Mouse (Mus musculus) stomach, postnatal 0 days (tissue): Measurements from ENCODE around the gene Rac3. TPM values are rescaled to one million over a fixed set of nuclear protein-coding genes. Genes with fewer than 3 reads are reported as not detected.
A peak's percentile ranks its signal among the peaks of the same experiment; 100 is the strongest.

Experiments used
- ATAC-seq: fragments of 200-750 bp; cut with Nextera tagmentation; 2 replicates; pipeline ENCODE4 v1.8.0; 2017; ENCODE audit not compliant: low FRiP score, low TSS enrichment
- DNase-seq: peaks from one replicate; pipeline ENCODE4 v3.0.0-alpha.2; 2016; ENCODE audit warnings: low spot score
- H3K27ac ChIP-seq: fragments of 300-500 bp; sonication (generic); replicated peaks from 2 replicates; pipeline ENCODE4 v1.5.1; 2014; ENCODE audit warnings: mild to moderate bottlenecking, control low read depth
- H3K27me3 ChIP-seq: fragments of 300-500 bp; sonication (generic); 2 replicates; pipeline ENCODE4 v1.6.1; 2014; ENCODE audit warnings: low read length; ENCODE audit not compliant: control insufficient read depth, insufficient read depth
- H3K36me3 ChIP-seq: fragments of 300-500 bp; sonication (generic); 2 replicates; pipeline ENCODE4 v1.6.1; 2014; ENCODE audit warnings: low read length, mixed read lengths; ENCODE audit not compliant: control insufficient read depth, insufficient read depth
- H3K4me1 ChIP-seq: fragments of 300-500 bp; sonication (generic); replicated peaks from 2 replicates; pipeline ENCODE4 v1.6.1; 2014; ENCODE audit warnings: antibody characterized with exemption; ENCODE audit not compliant: control insufficient read depth, insufficient read depth
- H3K4me2 ChIP-seq: fragments of 300-500 bp; sonication (generic); replicated peaks from 2 replicates; pipeline ENCODE4 v1.6.1; 2014; ENCODE audit warnings: low read depth, mild to moderate bottlenecking, control low read depth, moderate library complexity
- H3K4me3 ChIP-seq: fragments of 300-500 bp; sonication (generic); 2 replicates; pipeline ENCODE4 v1.5.1; 2014; ENCODE audit warnings: low read depth, low read length, control low read depth
- H3K9ac ChIP-seq: fragments of 300-500 bp; sonication (generic); 2 replicates; pipeline ENCODE4 v1.6.1; 2014; ENCODE audit warnings: mild to moderate bottlenecking, low read length, control low read depth, mixed read lengths
- H3K9me3 ChIP-seq: fragments of 300-500 bp; sonication (generic); 2 replicates; pipeline ENCODE4 v1.6.1; 2016; ENCODE audit warnings: low read length; ENCODE audit not compliant: control insufficient read depth
- CTCF ChIP-seq: IDR thresholded peaks from 2 replicates; pipeline ENCODE4 v1.5.1; 2016; ENCODE audit warnings: antibody characterized with exemption, low read depth, mild to moderate bottlenecking, moderate library complexity
- EP300 ChIP-seq: optimal IDR thresholded peaks from 2 replicates; pipeline ENCODE3; 2016; ENCODE audit warnings: antibody characterized with exemption
- WGBS: fragments of 180-500 bp; shearing (Covaris S2); extraction: QIAGEN DNeasy Blood & Tissue Kit; methylation state at CpG from one replicate; pipeline ENCODE4 v1.1.7; 2014; 5-methylcytosine and 5-hydroxymethylcytosine counted together
- polyA plus RNA-seq: library from polyadenylated mRNA; unstranded; fragments of >200 nt; fragmentation: Nextera tagmentation; extraction: Ambion mirVana; gene quantifications from 2 replicates; pipeline ENCODE4 v1.2.1, GENCODE M21; 2015

Rac3 gene
- polyA plus RNA-seq, 1 experiment from 2014 or later: 21.9 TPM

DNA sequence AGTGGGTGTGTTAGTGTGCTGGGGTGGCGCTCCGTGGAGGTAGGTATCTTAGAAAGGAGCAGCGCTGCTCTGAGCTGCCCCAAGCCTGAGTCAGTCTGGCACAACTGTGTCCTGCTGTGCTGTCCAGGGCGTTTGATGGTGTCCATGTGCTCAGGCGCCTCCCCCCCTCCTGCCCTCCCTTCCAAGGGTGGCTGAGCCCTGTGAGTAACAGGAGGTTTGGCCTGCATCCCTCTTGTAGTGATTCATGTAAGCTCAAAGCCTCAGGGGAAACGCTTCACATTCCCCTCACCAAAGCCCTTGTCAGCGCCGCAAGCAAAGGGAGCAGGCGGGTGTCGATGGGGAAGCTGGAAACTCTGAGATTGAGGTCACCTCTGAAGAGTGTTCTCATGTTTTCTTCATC, 23.5 kb upstream of the Rac3 start:
- TF ChIP-seq EP300: no peak
- no peak for TF ChIP-seq CTCF
- ATAC-seq (peak; percentile 67; the same call in 1 of the 2 replicates), DNase-seq (peak; percentile 52)
- Histone ChIP-seq H3K27me3 (no peaks in the 10 kb centered on the region), H3K27ac (peak overlapping the region; percentile 35), H3K36me3 (peaks cover 15% of the 10 kb centered on the region; the same call in 1 of the 2 replicates), H3K9me3 (no peaks in the 10 kb centered on the region), H3K4me3 (no peak overlapping the region), H3K4me1 (no peaks in the 10 kb centered on the region), H3K4me2 (no peak overlapping the region), H3K9ac (no peak overlapping the region)
- 29% methylated on average over 10 of the region's 10 CpGs for WGBS

DNA sequence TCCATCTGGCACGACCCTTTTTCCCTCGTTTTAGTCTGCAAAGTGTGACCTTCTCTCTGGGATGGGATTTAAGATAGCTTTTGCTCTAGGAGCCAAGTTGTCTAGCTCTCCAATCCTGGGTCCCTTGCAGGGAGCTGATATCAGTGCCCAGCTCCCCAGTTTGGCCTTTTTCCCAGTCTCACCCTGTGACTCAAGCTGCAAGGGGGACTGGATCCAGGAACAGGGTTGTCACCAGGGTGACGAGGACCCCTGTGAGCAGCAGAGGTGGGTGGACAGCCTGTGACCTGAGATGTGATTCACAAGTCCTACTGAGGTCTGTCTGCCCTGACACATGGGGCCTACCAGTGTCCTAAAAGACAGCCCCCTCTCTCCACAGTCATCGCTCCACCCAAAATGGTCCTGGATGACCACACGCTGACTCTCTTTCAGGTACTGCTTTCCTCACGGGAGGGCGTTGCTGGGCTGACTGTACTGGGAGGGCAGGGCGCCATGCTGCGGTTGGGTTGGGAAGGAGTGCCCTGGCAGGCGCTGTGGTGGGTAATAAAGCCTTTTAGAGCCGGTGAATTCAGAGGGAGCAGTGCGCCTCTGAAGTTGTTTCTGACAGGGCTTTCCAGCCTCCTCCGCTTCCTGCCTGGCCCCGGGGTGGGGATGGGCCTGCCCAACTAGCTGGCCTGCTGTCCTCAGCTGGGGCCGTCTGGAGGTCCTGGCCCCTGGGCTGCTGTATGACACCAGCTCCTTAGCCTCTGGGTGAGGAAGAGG, 17.4 kb upstream of the Rac3 start:
- Histone ChIP-seq H3K9me3 (no peaks in the 10 kb centered on the region), H3K27ac (no peak overlapping the region), H3K4me2 (no peak overlapping the region), H3K4me1 (0 out of 2 replicates have a peak, but pooled peaks cover 3% of the 10 kb centered on the region), H3K4me3 (no peak overlapping the region), H3K9ac (peak overlapping the region; percentile 31; the same call in 1 of the 2 replicates), H3K36me3 (peaks cover 14% of the 10 kb centered on the region), H3K27me3 (no peaks in the 10 kb centered on the region)
- TF ChIP-seq EP300 (no peak), CTCF (peak; percentile 52)
- 50% methylated on average over 15 of the region's 15 CpGs for WGBS
- DNase-seq (peak; percentile 58), ATAC-seq (no peak)

GRCm38 (mm10) chr11:120704486-120705325, 16.6 kb upstream of the Rac3 start:
- H3K4me1 ChIP-seq: 0 out of 2 replicates have a peak, but pooled peaks cover 3% of the 10 kb centered on the region

DNA sequence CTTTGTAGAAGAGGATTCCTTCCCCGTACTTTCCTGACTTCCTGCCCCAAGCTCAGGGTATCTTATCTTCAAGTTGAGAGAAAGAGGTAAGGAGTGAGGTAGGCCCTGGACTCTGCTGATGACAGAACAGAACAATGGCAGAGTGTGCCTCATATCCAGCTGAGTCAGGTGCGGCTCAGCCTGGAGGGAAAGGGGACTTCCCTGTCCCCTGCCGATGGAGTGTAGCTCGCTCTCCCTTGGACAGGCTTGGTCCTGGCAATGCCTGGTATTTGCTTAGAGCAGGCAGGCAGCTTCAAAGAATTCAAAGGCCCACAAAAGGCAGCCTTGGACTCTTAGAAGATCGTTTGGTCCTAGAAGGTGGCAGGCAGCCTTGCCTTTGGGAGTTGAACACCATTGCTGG, 15.2 kb upstream of the Rac3 start:
- Histone ChIP-seq H3K27ac (no peak overlapping the region), H3K4me3 (no peak overlapping the region), H3K36me3 (peaks cover 10% of the 10 kb centered on the region), H3K27me3 (no peaks in the 10 kb centered on the region), H3K9ac (no peak overlapping the region), H3K9me3 (no peaks in the 10 kb centered on the region), H3K4me1 (0 out of 2 replicates have a peak, but pooled peaks cover 3% of the 10 kb centered on the region), H3K4me2 (no peak overlapping the region)
- no peak for TF ChIP-seq CTCF
- TF ChIP-seq EP300: no peak
- DNase-seq: peak; percentile 58
- 54% methylated on average over 5 of the region's 5 CpGs for WGBS
- peak; percentile 56; the same call in 1 of the 2 replicates for ATAC-seq

More at GRCm38 (mm10) chr11:120704486-120705325, 16.6 kb upstream of the Rac3 start:
- Histone ChIP-seq H3K9ac (peak overlapping the region; percentile 31; the same call in 1 of the 2 replicates), H3K27ac (no peak overlapping the region), H3K4me3 (no peak overlapping the region), H3K4me2 (no peak overlapping the region), H3K9me3 (no peaks in the 10 kb centered on the region), H3K36me3 (peaks cover 14% of the 10 kb centered on the region), H3K27me3 (no peaks in the 10 kb centered on the region)
- ATAC-seq (no peak), DNase-seq (no peak)
- WGBS: 49% methylated on average over 8 of the region's 8 CpGs
- no peak for TF ChIP-seq EP300
- no peak for TF ChIP-seq CTCF

DNA sequence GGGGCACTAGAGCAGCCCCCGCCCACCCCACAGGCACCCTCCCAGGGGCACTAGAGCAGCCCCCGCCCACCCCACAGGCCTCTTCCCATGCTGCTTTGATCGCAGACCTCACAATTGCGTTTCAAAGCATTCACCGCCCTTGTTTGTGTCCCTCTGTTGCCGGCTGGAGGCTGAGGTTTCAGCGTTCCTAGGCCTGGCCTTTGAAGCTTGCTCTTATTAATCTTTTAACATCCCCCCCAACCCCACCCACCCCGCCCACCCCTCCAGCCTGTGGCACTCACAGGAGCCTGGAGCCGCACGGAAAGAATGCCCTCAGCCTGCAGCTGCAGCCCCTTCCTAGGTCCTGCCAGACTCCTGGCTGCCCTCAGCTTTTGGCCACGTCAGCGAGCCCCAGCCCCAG, 14.0 kb upstream of the Rac3 start:
- no peak overlapping the region for H3K27ac ChIP-seq
- no peaks in the 10 kb centered on the region for H3K27me3 ChIP-seq
- no peak overlapping the region for H3K4me3 ChIP-seq
- H3K9me3 ChIP-seq: no peaks in the 10 kb centered on the region
- 0 out of 2 replicates have a peak, but pooled peaks cover 3% of the 10 kb centered on the region for H3K4me1 ChIP-seq
- DNase-seq: no peak
- TF ChIP-seq CTCF (no peak), EP300 (no peak)
- ATAC-seq: no peak
- WGBS: 30% methylated on average over 12 of the region's 12 CpGs
- peaks cover 5% of the 10 kb centered on the region for H3K36me3 ChIP-seq
- H3K9ac ChIP-seq: no peak overlapping the region
- no peak overlapping the region for H3K4me2 ChIP-seq

DNA sequence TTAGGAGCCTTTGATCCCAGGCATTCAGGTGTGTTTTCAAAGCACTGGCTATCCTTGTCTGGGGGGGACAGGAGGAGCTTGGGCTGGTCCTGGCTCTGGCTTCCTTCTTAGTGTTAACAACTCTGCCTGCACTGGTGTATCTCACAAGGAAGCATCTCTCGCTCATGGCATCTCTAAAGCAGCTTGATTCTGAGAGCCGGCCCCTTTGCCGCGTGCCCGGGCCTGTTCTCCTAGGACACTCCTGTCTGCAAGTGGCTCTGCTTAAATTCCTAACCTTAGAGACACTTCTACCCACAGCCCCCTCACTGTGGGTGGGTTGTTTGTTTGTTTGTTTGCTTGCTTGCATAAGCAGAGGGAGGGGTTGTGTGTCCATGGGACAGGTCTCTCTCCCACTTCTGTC, 13.3 kb upstream of the Rac3 start:
- H3K9ac ChIP-seq: no peak overlapping the region
- no peaks in the 10 kb centered on the region for H3K9me3 ChIP-seq
- H3K27me3 ChIP-seq: no peaks in the 10 kb centered on the region
- no peak overlapping the region for H3K4me3 ChIP-seq
- H3K36me3 ChIP-seq: peaks cover 3% of the 10 kb centered on the region
- H3K4me1 ChIP-seq: 0 out of 2 replicates have a peak, but pooled peaks cover 3% of the 10 kb centered on the region
- no peak overlapping the region for H3K4me2 ChIP-seq
- TF ChIP-seq EP300: no peak
- TF ChIP-seq CTCF: no peak
- H3K27ac ChIP-seq: no peak overlapping the region
- DNase-seq: no peak
- ATAC-seq: no peak
- WGBS: 49% methylated on average over 5 of the region's 5 CpGs
